Mouse (Mus musculus) myocyte (in vitro differentiated cells): ENCODE results near the gene Rtkn. TPM values are rescaled to one million over a fixed set of nuclear protein-coding genes. Genes with fewer than 3 reads are reported as not detected.
A peak's percentile ranks its signal among the peaks of the same experiment; 100 is the strongest.

ENCODE experiments used
- H3K27me3 ChIP-seq: one replicate; pipeline ENCODE4 v1.6.1; 2011; ENCODE audit not compliant: control insufficient read depth, insufficient read depth, insufficient read length
- H3K36me3 ChIP-seq: one replicate; pipeline ENCODE4 v1.6.1; 2011; ENCODE audit not compliant: control insufficient read depth, insufficient read depth
- H3K4me2 ChIP-seq: one replicate; pipeline ENCODE4 v1.6.1; 2011; ENCODE audit warnings: low read depth, control low read depth
- H3K4me3 ChIP-seq: one replicate; pipeline ENCODE4 v1.5.1; 2011; ENCODE audit warnings: mild to moderate bottlenecking, control low read depth, moderate library complexity
- H3K79me2 ChIP-seq: one replicate; pipeline ENCODE4 v1.6.1; 2011; ENCODE audit not compliant: control insufficient read depth, insufficient read depth
- H3ac ChIP-seq: one replicate; pipeline ENCODE4 v1.6.1; 2011; ENCODE audit not compliant: control insufficient read depth, insufficient read length
- CEBPB ChIP-seq: IDR thresholded peaks from 2 replicates; pipeline ENCODE4 v1.6.1; 2011; ENCODE audit warnings: mild to moderate bottlenecking, moderate library complexity; ENCODE audit not compliant: poor library complexity, insufficient read depth, severe bottlenecking
- E2F4 ChIP-seq: IDR thresholded peaks from one replicate; pipeline ENCODE4 v1.6.1; 2011; ENCODE audit warnings: mild to moderate bottlenecking, control low read depth, moderate library complexity; ENCODE audit not compliant: insufficient read depth
- MAX ChIP-seq: IDR thresholded peaks from one replicate; pipeline ENCODE4 v1.6.1; 2011; ENCODE audit warnings: low read depth, mild to moderate bottlenecking, control low read depth
- MYOD1 ChIP-seq, 3 experiments: IDR thresholded peaks; one replicate each; pipeline ENCODE4 v1.6.1; 2011; ENCODE audit warnings: control low read depth in 2 of 3, low read depth in 2 of 3, mild to moderate bottlenecking in 2 of 3, moderate library complexity in 1 of 3; ENCODE audit not compliant: insufficient read length in 2 of 3, control insufficient read depth in 1 of 3
- MYOG ChIP-seq, 3 experiments: IDR thresholded peaks; one replicate each; pipeline ENCODE4 v1.6.1; 2011; ENCODE audit warnings: control low read depth in 2 of 3, low read depth in 2 of 3, mild to moderate bottlenecking in 2 of 3; ENCODE audit not compliant: insufficient read length in 2 of 3, control insufficient read depth in 1 of 3, insufficient read depth in 1 of 3
- POLR2A ChIP-seq: IDR thresholded peaks from one replicate; pipeline ENCODE4 v1.6.1; 2011; ENCODE audit warnings: low read depth, mild to moderate bottlenecking, control low read depth, moderate library complexity; ENCODE audit not compliant: insufficient read length
- POLR2AphosphoS2 ChIP-seq: IDR thresholded peaks from one replicate; pipeline ENCODE4 v1.6.1; 2011; ENCODE audit warnings: low read depth, control low read depth; ENCODE audit not compliant: insufficient read length
- REST ChIP-seq: IDR thresholded peaks from one replicate; pipeline ENCODE4 v1.6.1; 2011; ENCODE audit warnings: mild to moderate bottlenecking, control low read depth, moderate library complexity; ENCODE audit not compliant: insufficient read depth, insufficient read length
- SRF ChIP-seq: IDR thresholded peaks from one replicate; pipeline ENCODE4 v1.6.1; 2011; ENCODE audit warnings: low read depth; ENCODE audit not compliant: control insufficient read depth, insufficient read length
- TCF3 ChIP-seq: IDR thresholded peaks from one replicate; pipeline ENCODE4 v1.6.1; 2011; ENCODE audit warnings: low read depth, control low read depth; ENCODE audit not compliant: insufficient read length
- USF1 ChIP-seq: IDR thresholded peaks from one replicate; pipeline ENCODE4 v1.6.1; 2011; ENCODE audit warnings: low read depth, mild to moderate bottlenecking, control low read depth, moderate library complexity
- polyA plus RNA-seq: library from polyadenylated mRNA; unstranded; fragments of >200 nt; fragmentation: generic; extraction: Trizol; gene quantifications from one replicate; pipeline ENCODE4 v1.2.1, GENCODE M21; 2012; ENCODE audit warnings: missing spikeins

Rtkn gene
- polyA plus RNA-seq, 1 experiment = 29.7 TPM

- TF ChIP-seq USF1 = no peak
- peak; percentile 97 for TF ChIP-seq POLR2AphosphoS2
- no peak for TF ChIP-seq SRF
- TF ChIP-seq E2F4 = no peak
- TF ChIP-seq MYOG (IDR thresholded peaks at IDR 0.05; ENCODE audit: control insufficient read depth in 1 of 3, insufficient read depth in 1 of 3, insufficient read length in 2 of 3, low read depth in 2 of 3) = peak in 1 of 3 experiments; percentile 41
- peak; percentile 92 for TF ChIP-seq POLR2A
- TF ChIP-seq MYOD1 (IDR thresholded peaks at IDR 0.05; ENCODE audit: control insufficient read depth in 1 of 3, insufficient read length in 2 of 3, low read depth in 2 of 3) = peak in 1 of 3 experiments; percentile 12
These were observed 14.1 kb upstream of the Rtkn start, which contains the start of gene Wbp1 for GRCm38 (mm10) chr6:83120930-83121862. Gene Wbp1 (minus strand): TSS chr6:83121559.

GRCm38 (mm10) chr6:83121863-83122710, 13.2 kb upstream of the Rtkn start:
- TF ChIP-seq REST (no peak), POLR2AphosphoS2 (no peak), POLR2A (no peak), CEBPB (no peak), MYOG (IDR thresholded peaks at IDR 0.05; ENCODE audit: control insufficient read depth in 1 of 3, insufficient read depth in 1 of 3, insufficient read length in 2 of 3, low read depth in 2 of 3) (no peak), MAX (no peak), SRF (no peak)
- Histone ChIP-seq H3K27me3 (no peaks in the 10 kb centered on the region), H3K36me3 (no peaks in the 10 kb centered on the region), H3ac (peak overlapping the region; percentile 29), H3K4me3 (peak overlapping the region; percentile 59), H3K79me2 (peaks cover 16% of the 10 kb centered on the region), H3K4me2 (peak overlapping the region; percentile 85)

More at GRCm38 (mm10) chr6:83120930-83121862, 14.1 kb upstream of the Rtkn start, which contains the start of gene Wbp1:
- Histone ChIP-seq H3K79me2 (peaks cover 25% of the 10 kb centered on the region), H3K4me3 (peak within 1 kb of the TSS; percentile 59), H3K36me3 (no peaks in the 10 kb centered on the region), H3K4me2 (peak within 1 kb of the TSS; percentile 100), H3K27me3 (no peaks in the 10 kb centered on the region), H3ac (peak within 1 kb of the TSS; percentile 29)

GRCm38 (mm10) chr6:83122961-83123360, 12.3 kb upstream of the Rtkn start:
- Histone ChIP-seq H3K27me3 (no peaks in the 10 kb centered on the region), H3K36me3 (no peaks in the 10 kb centered on the region), H3K4me2 (peak overlapping the region; percentile 85), H3ac (no peak overlapping the region), H3K79me2 (peaks cover 15% of the 10 kb centered on the region), H3K4me3 (peak overlapping the region; percentile 59)
- TF ChIP-seq REST = no peak
- TF ChIP-seq TCF3 = no peak
- no peak for TF ChIP-seq MAX
- TF ChIP-seq POLR2AphosphoS2 = no peak

- no peaks in the 10 kb centered on the region for H3K27me3 ChIP-seq
- H3K79me2 ChIP-seq = peaks cover 15% of the 10 kb centered on the region
- peak overlapping the region; percentile 96 for H3K4me2 ChIP-seq
- H3K36me3 ChIP-seq = no peaks in the 10 kb centered on the region
- peak overlapping the region; percentile 23 for H3ac ChIP-seq
- H3K4me3 ChIP-seq = peak overlapping the region; percentile 61
- peak; percentile 76 for TF ChIP-seq POLR2AphosphoS2
- no peak for TF ChIP-seq E2F4
- peak; percentile 63 for TF ChIP-seq POLR2A
- peak; percentile 59 for TF ChIP-seq SRF
- TF ChIP-seq USF1 = no peak
These were observed 10.4 kb upstream of the Rtkn start for GRCm38 (mm10) chr6:83124851-83125312.

- Histone ChIP-seq H3K4me2 (peak within 1 kb of the TSS; percentile 96), H3K27me3 (no peaks in the 10 kb centered on the region), H3K4me3 (peak within 1 kb of the TSS; percentile 61), H3K79me2 (peaks cover 15% of the 10 kb centered on the region), H3ac (peak within 1 kb of the TSS; percentile 23), H3K36me3 (no peaks in the 10 kb centered on the region)
- TF ChIP-seq TCF3 (no peak), CEBPB (no peak)
These were observed 9.9 kb upstream of the Rtkn start, which contains the start of gene Ino80b for GRCm38 (mm10) chr6:83125331-83125730. Gene Ino80b (minus strand): TSS chr6:83125431.
